Mouse (Mus musculus) cerebellum, postnatal 36 days (tissue): ENCODE data around the gene Rapgef2.

Experiments
- DNase-seq, 2 experiments: peaks; one replicate each; pipeline ENCODE4 v3.0.0; 2021 to 2022; ENCODE audit warnings: mixed read lengths in 2 of 2

Rapgef2 gene

GRCm38 (mm10) chr3:79016830-79017229 is 269.5 kb downstream of the Rapgef2 start:
- no peak for DNase-seq

DNA sequence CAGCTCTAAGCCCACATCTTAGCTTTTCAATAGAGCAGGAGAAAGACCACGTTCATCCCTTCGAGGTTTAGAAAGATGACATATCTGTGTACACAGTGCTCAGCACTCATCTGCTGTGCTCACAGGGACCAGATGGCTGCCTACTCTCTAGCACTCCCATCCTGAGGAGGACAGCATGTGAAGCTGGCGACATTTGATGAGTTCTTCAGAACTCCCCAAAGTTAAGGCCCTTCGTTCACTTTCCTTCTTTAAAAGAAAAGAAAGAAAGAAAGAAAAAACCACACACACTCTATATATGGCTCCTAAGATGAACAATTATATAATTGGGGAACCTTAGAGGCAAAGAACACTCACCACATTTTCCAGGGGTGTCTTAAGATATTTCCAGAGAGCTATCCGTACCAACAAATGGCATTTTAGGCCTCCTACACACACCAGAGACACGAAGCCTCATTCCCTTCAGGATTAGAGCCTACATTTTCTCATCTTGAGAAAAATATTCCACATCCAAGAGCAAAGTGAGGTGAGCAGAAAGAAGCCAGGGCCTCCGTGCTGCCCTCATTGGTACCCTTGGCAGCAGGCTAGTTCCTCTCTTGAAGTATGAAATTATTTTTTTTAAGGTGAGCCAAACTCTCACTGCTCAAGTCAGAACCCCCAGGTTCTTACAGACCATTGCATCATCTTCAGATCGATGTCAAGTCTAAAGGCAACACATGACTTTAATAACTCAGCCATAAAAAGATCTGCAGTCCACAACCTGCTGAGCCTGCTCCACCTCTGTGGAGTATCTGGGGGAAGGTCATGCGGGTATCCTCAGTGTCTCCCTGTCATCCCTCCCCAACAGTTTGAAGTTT is 270.5 kb downstream of the Rapgef2 start:
- no peak for DNase-seq
